Mouse (Mus musculus) frontal cortex, adult 2 months (tissue): ENCODE results near the gene Ing5. TPM values are rescaled to one million over a fixed set of nuclear protein-coding genes. Genes with fewer than 3 reads are reported as not detected.
"Not testable (repeated sequence)": the region's sequence is repeated elsewhere in the genome, so short reads cannot be mapped to it uniquely, and the experiment has no call there.

Source experiments
- DNase-seq, 2 experiments: peaks; one replicate each; pipeline ENCODE4 v3.0.0; 2022; ENCODE audit warnings: low spot score in 1 of 2; ENCODE audit errors: extremely low spot score in 1 of 2
- polyA plus RNA-seq: library from polyadenylated mRNA; depleted of rRNA; stranded (reverse); fragments of >200 nt; gene quantifications from 2 replicates; pipeline ENCODE4 v1.2.3, GENCODE M21; 2012; rRNA removed

Ing5 gene
- polyA plus RNA-seq, 1 experiment = 8.4 TPM

DNA sequence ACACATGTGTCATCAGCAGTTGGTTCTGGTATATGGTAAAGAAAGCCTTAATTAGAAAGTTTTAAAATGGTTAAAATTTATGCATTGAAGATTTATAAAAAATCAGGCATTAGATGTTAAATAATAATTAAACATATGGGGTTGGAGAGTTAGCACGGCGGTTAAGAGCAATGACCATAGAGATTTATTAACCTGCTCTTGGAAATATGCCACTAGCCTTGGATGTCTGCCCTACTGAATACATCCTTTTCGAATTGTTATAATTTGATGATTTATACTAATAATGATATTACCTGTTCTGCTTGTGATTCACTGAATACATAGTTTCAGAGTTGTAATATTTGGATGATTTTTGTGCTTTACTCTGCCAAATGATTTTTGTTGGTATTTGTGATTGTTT is 54.2 kb downstream of the Ing5 start:
- DNase-seq = no peak

DNA sequence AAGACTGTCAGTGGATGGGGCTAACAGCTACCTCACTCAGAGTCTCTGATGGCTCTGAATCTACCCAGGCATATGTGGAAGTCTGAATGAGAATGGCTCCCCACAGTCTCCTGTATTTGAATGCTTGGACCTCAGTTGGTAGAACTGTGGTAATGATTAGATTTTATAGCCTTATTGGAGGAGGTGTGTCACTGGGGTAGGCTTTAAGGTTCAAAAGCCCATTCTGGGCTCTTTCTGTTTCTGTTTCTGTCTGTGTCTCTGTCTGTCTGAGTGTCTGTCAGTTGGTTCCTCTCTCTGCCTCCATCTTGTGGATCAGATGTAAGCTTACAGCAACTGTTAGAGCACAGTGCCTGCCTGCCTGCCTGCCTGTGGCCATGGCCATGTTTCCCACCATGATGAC is 55.9 kb downstream of the Ing5 start:
- DNase-seq = no peak

DNA sequence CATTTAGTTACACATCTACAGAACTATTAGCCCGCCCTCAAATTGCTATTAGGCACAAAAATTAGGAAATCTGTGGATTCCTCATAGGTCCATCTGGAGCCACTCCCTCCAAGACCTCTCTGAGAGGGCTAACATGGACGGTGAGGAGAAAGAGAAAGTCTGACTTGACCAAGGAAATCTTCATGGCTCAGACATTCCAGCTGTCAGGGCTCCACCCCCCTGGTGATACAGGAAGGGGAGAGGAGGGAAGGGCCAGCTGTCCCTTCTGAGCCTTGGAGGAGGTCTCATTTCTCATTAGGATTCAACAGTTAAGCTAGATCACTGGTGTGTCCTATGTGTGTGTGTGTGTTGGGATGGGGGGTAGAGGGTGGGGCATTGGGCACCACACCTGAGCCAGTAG is 57.3 kb downstream of the Ing5 start, which contains the start of gene Gal3st2:
TSS of gene Gal3st2 (plus strand) at position 259 of the 400 bp plus-strand sequence.
- not testable (repeated sequence) for DNase-seq

Other genes starting within 250 kb of the Ing5 start
- 359 and 411 TPM in 2 replicates for gene Stk25, start 145.3 kb upstream of the Ing5 start, polyA plus RNA-seq
- gene Bok, start 118.3 kb upstream of the Ing5 start, polyA plus RNA-seq = 48.4 and 53.9 TPM in 2 replicates
- gene Atg4b, start 52.5 kb upstream of the Ing5 start, polyA plus RNA-seq = 49.9 and 50.6 TPM in 2 replicates
- gene Thap4, start 49.1 kb upstream of the Ing5 start, polyA plus RNA-seq = 34.8 and 38.4 TPM in 2 replicates
- gene Dtymk, start 2.0 kb upstream of the Ing5 start, polyA plus RNA-seq = 95.9 and 97.4 TPM in 2 replicates
- 17.3 and 17.6 TPM in 2 replicates for gene D2hgdh, start 20.9 kb downstream of the Ing5 start, polyA plus RNA-seq
- 0.06 and 0.11 TPM in 2 replicates for gene Gal3st2, start 57.3 kb downstream of the Ing5 start, polyA plus RNA-seq
- 0.10 TPM in 1 of 2 replicates, not detected in the other for gene Gal3st2b, start 114.3 kb downstream of the Ing5 start, polyA plus RNA-seq
- 0.02 TPM in 1 of 2 replicates, not detected in the other for gene Gal3st2c, start 186.5 kb downstream of the Ing5 start, polyA plus RNA-seq
- 8.0 and 8.2 TPM in 2 replicates for gene Neu4, start 216.5 kb downstream of the Ing5 start, polyA plus RNA-seq
- 0.12 and 0.13 TPM in 2 replicates for gene Pdcd1, start 248.6 kb downstream of the Ing5 start, polyA plus RNA-seq